Mouse (Mus musculus): ENCODE data around the gene Dpp7. TPM values are rescaled to one million over a fixed set of nuclear protein-coding genes. Genes with fewer than 3 reads are reported as not detected.
A peak's percentile ranks its signal among the peaks of the same experiment; 100 is the strongest.

The Dpp7 gene
- polyA plus RNA-seq, 1 experiment from 2014 or later = 23.7 TPM

DNA sequence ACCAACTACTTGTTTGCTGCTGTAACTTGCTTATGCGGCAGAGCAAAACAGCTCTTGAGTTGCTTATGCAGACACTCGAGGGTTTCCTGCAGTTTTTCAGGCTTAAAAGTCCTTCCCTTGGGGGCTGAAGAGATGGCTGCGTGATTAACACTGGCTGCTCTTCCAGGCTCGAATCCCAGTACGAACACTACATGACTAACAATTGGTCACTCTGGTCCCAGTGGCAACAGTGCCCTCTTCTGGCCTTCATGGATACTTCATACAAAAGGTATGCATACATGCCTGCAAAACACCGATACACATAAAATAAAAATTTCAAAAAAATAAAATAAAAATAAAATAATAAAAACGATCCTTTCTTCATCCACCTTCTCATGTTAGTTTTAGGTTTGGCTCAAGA lies 27.7 kb downstream of the Dpp7 start:
- 37% methylated on average over 7 of the region's 7 CpGs for WGBS
- no peaks in the 10 kb centered on the region for H3K9me3 ChIP-seq
- no peak overlapping the region for H3K4me2 ChIP-seq (replicated peaks)
- peaks cover 8% of the 10 kb centered on the region; the same call in 1 of the 2 replicates for H3K27me3 ChIP-seq
- no peak for ATAC-seq
- H3K9ac ChIP-seq (replicated peaks) = no peak overlapping the region
- H3K36me3 ChIP-seq = no peaks in the 10 kb centered on the region
- no peak overlapping the region for H3K4me3 ChIP-seq (replicated peaks)
- peaks cover 13% of the 10 kb centered on the region for H3K4me1 ChIP-seq (replicated peaks)
- no peak overlapping the region for H3K27ac ChIP-seq

DNA sequence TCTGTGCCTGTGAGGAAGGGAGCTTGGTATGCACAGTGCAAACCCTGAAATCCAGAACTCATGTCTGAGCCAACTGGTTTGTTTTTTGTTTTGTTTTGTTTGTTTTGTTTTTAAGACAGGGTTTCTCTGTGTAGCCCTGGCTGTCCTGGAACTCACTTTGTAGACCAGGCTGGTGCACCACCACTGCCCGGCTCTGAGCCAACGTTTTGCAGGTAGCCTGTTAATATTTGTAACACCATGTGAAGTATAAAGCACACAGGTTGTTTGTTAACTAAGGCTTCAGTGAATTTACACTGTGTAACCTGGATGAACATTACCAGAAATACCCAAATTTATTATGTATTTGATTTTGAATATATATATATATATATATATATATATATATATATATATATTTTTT lies 30.1 kb downstream of the Dpp7 start:
- 78% methylated on average over 2 of the region's 2 CpGs for WGBS
- H3K36me3 ChIP-seq = no peaks in the 10 kb centered on the region
- H3K27ac ChIP-seq = no peak overlapping the region
- H3K4me1 ChIP-seq (replicated peaks) = peaks cover under 1% of the 10 kb centered on the region
- no peak overlapping the region for H3K9ac ChIP-seq (replicated peaks)
- no peak overlapping the region for H3K4me2 ChIP-seq (replicated peaks)
- H3K4me3 ChIP-seq (replicated peaks) = no peak overlapping the region
- H3K9me3 ChIP-seq = no peaks in the 10 kb centered on the region
- no peak for ATAC-seq
- H3K27me3 ChIP-seq = peaks cover 21% of the 10 kb centered on the region

DNA sequence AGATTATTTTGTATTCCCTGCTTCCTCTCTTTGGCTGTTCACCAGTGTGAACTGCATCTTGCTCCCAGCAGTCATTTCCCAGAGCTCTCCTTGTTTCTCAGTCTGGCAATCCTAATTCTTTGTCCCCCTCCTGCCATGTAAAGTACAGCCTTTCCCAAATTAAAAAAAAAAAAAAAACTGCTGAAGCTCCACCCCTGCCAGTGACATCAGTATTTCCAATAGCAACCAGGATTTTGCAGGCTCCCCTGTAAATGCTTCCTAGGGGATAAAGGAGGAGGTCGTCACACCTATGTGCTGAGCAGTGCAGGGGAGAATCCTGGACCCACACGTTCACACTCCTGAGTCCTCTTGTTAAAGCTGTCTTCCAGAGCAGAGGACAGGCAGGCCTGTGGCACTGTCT lies 36.1 kb downstream of the Dpp7 start:
- H3K4me2 ChIP-seq (replicated peaks) = no peak overlapping the region
- H3K9ac ChIP-seq (replicated peaks) = no peak overlapping the region
- H3K36me3 ChIP-seq = no peaks in the 10 kb centered on the region
- WGBS = 45% methylated on average over 2 of the region's 2 CpGs
- H3K27me3 ChIP-seq = peaks cover 75% of the 10 kb centered on the region
- ATAC-seq = no peak
- no peak overlapping the region for H3K27ac ChIP-seq
- peaks cover 20% of the 10 kb centered on the region for H3K4me1 ChIP-seq (replicated peaks)
- H3K4me3 ChIP-seq (replicated peaks) = no peak overlapping the region
- H3K9me3 ChIP-seq = no peaks in the 10 kb centered on the region

DNA sequence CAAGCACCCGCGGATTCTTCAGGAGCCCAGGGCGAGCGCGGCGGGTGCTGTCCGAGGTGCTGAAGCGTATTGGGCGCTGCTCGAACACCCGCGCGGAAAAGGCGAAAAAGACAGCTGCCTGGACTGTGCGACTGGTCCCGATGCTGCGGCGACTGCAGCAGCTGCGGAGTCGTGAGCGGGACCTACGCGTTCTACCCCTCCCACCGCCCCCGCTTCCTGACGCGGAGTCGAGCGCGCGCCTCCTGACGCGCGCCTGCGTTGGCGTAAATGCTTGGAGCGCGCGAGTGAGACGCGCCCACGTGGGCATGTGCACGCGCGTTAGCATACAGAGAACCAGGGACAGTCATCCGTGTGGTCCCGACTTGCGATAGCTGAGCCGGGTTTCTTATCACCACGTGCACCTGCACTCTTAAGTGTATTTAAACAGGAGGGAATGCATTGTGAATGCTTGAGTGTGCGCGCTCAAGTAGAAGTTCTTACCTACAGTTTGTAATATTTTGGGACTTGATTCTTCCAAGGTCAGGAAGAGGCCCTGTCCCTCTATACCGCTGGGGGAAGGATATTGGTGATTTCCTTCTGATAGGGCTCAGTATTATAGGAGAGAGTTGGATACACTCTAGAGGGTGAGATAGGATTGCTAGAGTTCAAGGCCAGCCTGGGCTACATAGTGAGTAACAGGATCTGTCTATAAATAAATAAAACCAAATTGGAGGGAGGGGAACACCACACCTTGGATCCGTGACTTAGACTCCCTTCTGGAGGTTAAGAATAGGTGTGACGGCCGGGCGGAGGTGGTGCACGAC lies 37.0 kb downstream of the Dpp7 start, which contains the start of gene Grin1:
Gene Grin1, minus strand, starts transcription at position 217 of the 803 bp plus-strand sequence.
- ATAC-seq = peak; percentile 85
- H3K4me2 ChIP-seq (replicated peaks) = peak within 1 kb of the TSS; percentile 69
- 9% methylated on average over 57 of the region's 58 CpGs for WGBS
- H3K27ac ChIP-seq = peak within 1 kb of the TSS; percentile 70
- H3K9me3 ChIP-seq = no peaks in the 10 kb centered on the region
- H3K4me1 ChIP-seq (replicated peaks) = peaks cover 20% of the 10 kb centered on the region
- peaks cover 79% of the 10 kb centered on the region for H3K27me3 ChIP-seq
- H3K36me3 ChIP-seq = no peaks in the 10 kb centered on the region
- H3K4me3 ChIP-seq (replicated peaks) = peak within 1 kb of the TSS; percentile 55
- peak within 1 kb of the TSS; percentile 69 for H3K9ac ChIP-seq (replicated peaks)

DNA sequence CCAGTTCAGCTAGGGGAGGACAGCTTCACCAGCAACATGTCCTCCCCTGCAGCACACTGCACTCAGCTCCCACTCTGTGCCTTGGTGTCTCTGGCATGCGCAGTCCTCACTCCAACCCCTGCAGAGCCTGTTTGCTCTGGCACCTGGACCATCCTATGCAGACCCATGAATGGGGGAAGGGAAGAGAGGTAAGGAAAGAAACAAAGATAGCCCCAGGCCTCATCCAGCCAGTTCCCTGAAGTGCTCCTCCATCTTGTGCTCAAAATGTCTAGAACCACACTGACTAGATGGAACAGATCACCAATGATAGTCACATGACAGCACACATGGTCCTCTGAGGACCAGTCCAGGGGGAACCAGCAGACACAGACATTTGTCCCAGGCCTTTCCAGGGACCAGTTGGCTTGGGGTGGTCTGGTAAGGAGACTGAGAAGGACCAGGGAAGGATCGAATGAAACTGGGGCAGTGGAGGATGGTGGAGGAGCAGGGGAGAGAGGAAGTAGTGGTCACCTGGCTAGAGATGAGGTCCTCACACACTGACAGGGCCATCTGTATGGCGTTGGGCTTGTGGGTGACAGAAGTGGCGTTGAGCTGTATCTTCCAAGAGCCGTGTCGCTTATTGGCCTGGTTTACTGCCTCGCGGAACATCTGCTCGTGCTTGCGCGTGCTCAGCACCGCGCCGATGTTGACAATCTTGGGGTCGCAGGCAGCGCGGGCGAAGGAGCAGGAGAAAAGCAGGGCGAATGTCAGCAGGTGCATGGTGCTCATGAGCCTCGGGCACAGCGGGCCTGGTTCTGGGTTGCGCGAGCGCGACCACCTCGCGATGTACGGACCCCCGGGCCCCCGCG lies 37.8 kb downstream of the Dpp7 start:
- Histone ChIP-seq H3K4me1 (replicated peaks) (peaks cover 20% of the 10 kb centered on the region), H3K9me3 (no peaks in the 10 kb centered on the region), H3K4me2 (replicated peaks) (peak overlapping the region; percentile 69), H3K27ac (peak overlapping the region; percentile 70), H3K4me3 (replicated peaks) (peak overlapping the region; percentile 55), H3K36me3 (peaks cover 1% of the 10 kb centered on the region; the same call in 1 of the 2 replicates), H3K9ac (replicated peaks) (peak overlapping the region; percentile 69), H3K27me3 (peaks cover 87% of the 10 kb centered on the region)
- ATAC-seq = peak; percentile 72
- 7% methylated on average over 31 of the region's 31 CpGs for WGBS

DNA sequence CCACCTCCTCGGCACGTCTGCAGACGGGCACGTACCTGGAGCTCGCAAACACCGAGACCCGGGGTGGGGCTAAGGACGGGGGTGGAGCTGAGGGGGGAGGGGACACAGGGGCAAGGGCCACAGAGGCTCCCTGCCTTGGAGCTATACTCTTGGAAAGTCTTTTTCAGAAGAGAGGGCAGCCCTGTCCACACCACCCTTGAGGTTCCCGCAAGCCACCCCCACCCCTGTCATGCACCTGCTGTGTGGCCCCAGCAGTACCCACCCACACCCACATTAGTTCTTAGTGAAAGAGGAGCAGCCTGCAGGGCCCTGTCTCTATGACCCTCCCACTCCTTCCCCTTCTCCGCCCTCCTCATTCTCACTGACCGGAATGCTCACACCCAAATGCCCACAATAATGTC lies 44.7 kb downstream of the Dpp7 start:
- H3K36me3 ChIP-seq = peaks cover 17% of the 10 kb centered on the region
- H3K9me3 ChIP-seq = no peaks in the 10 kb centered on the region
- WGBS = 8% methylated on average over 11 of the region's 11 CpGs
- H3K4me1 ChIP-seq (replicated peaks) = no peaks in the 10 kb centered on the region
- no peak overlapping the region for H3K27ac ChIP-seq
- no peak for ATAC-seq
- no peak overlapping the region for H3K4me2 ChIP-seq (replicated peaks)
- peaks cover 98% of the 10 kb centered on the region for H3K27me3 ChIP-seq
- H3K9ac ChIP-seq (replicated peaks) = no peak overlapping the region
- H3K4me3 ChIP-seq (replicated peaks) = no peak overlapping the region

DNA sequence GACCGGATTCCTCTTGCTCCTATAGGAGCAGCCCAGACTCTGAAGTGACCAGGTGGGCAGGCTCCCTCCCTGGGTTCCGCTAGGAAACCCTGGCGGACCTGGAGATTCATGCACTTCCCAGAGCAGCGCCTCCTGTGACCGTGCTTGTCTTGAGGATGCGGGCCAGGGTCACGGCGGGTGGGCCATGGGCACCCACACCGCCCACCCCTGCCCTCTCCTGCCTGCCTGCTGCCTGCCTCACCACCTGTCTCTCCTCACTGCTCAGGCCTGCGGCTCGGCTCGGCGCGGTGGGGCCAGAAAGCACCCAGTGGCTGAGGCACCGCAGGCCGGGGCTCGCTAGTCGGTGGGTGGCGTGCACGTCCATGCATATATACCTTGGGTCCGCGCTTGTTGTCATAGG lies 45.2 kb downstream of the Dpp7 start:
- WGBS = 3% methylated on average over 22 of the region's 22 CpGs
- H3K4me1 ChIP-seq (replicated peaks) = no peaks in the 10 kb centered on the region
- H3K36me3 ChIP-seq = peaks cover 17% of the 10 kb centered on the region
- H3K9me3 ChIP-seq = no peaks in the 10 kb centered on the region
- H3K4me3 ChIP-seq (replicated peaks) = no peak overlapping the region
- H3K4me2 ChIP-seq (replicated peaks) = no peak overlapping the region
- no peak overlapping the region for H3K9ac ChIP-seq (replicated peaks)
- H3K27ac ChIP-seq = no peak overlapping the region
- H3K27me3 ChIP-seq = peaks cover 98% of the 10 kb centered on the region
- no peak for ATAC-seq

DNA sequence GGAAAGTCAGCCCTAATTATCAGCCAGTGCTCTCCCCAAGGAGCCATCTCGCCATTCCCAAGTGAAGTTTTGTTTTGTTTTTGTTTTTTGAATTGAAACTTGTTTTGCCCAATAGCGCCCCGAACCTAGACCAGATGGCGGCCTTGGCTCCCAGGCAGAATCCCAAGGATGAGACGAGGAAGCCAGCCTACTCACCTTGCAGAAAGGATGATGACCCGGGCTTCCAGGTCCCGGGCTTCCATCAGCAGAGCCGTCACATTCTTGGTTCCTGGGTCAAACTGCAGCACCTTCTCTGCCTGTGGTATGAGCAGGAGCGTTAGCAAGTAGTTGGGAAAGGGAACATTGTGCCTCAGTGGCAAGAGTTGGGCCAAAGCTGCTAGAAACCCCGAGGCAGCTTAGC lies 46.0 kb downstream of the Dpp7 start:
- no peak overlapping the region for H3K27ac ChIP-seq
- no peak overlapping the region for H3K9ac ChIP-seq (replicated peaks)
- H3K4me2 ChIP-seq (replicated peaks) = no peak overlapping the region
- no peaks in the 10 kb centered on the region for H3K9me3 ChIP-seq
- H3K4me1 ChIP-seq (replicated peaks) = peaks cover 5% of the 10 kb centered on the region; the same call in 1 of the 2 replicates
- peaks cover 17% of the 10 kb centered on the region for H3K36me3 ChIP-seq
- no peak for ATAC-seq
- WGBS = 58% methylated on average over 10 of the region's 10 CpGs
- H3K4me3 ChIP-seq (replicated peaks) = no peak overlapping the region
- H3K27me3 ChIP-seq = peaks cover 99% of the 10 kb centered on the region

DNA sequence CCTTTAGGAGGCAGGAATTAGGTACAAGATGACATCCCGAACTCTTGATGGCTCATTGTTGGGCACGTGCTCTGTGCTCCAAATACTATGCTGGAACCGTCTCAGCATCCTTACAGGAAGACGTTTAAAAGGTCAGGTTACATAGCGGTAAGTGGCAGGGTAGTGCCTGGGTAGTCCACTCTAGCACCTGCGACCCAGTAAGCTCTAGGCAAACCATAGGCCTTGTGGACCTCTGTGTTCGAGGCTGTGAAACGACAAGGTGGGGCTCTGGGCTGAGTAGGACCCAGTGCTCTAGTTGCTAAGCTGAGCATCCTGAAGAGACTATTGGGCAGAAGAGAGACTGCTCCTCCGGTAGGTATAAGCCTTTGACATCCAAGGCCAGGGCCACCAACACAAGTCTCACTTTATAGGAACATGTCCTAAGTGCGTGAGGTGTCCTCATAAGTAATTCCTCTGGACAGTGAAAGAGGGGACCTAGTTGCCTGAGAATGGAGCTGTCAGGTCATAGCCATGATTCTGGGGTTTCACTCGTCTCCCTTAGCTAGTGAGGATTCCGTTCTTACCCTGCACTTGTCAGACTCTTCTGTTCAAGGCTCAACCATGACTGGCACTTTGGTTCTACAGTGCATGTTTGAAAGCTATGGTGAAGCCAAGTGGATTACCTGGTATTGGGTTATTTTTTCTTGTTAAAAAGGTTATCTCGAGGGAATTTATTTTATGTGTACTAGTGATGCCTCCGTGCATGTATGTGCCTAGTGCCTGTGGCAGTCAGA lies 50.4 kb downstream of the Dpp7 start:
- peak overlapping the region; percentile 79 for H3K4me2 ChIP-seq (replicated peaks)
- H3K27me3 ChIP-seq = peaks cover 82% of the 10 kb centered on the region
- no peak overlapping the region for H3K27ac ChIP-seq
- ATAC-seq = no peak; the same call in 1 of the 2 replicates
- peaks cover 6% of the 10 kb centered on the region; the same call in 1 of the 2 replicates for H3K36me3 ChIP-seq
- H3K4me3 ChIP-seq (replicated peaks) = peak overlapping the region; percentile 49
- no peaks in the 10 kb centered on the region for H3K9me3 ChIP-seq
- peaks cover 16% of the 10 kb centered on the region for H3K4me1 ChIP-seq (replicated peaks)
- 48% methylated on average over 14 of the region's 14 CpGs for WGBS
- peak overlapping the region; percentile 70 for H3K9ac ChIP-seq (replicated peaks)

DNA sequence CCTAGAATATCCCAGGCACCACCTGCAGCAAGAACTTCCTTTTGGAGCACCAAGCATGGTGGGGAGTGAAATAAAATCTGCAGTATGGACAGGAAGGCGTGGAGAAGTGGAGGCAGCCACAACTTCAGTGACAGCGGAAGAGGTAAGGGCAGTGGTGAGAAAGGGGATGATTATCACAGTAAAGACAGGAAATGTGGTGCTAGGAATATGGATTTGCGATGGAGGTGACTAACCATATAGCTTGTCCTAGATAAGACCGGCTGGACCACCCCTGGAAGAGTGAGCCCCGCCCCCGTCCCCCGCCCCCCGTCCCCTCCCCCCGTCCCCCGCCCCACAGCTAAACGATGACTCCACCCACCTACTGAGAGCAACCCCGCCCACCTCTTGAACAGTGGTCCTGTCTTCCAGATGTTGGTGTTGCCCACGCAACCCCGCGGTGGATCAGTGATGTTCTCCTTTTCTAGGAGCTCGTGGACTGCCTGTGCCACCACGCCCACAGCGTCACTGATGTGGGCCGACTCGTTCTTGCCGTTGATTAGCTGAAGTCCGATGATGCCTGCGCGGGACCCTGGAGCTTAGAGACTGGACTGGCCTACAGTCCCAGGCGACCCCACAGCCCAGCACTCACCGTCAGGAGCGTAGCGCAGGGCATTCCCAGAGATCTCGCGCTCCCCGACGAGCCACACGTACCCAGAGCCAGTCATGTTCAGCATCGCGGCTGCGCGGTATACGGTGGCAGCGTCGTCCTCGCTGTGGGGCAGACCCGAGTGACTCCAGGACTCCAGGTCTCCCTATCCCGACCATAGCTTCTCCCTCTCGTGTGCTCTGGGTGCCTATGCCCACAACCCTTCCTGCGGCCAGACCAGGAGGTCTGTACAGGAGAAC lies 51.3 kb downstream of the Dpp7 start:
- peak; percentile 94 for ATAC-seq
- WGBS = 2% methylated on average over 44 of the region's 45 CpGs
- Histone ChIP-seq H3K9me3 (no peaks in the 10 kb centered on the region), H3K4me2 (replicated peaks) (peak overlapping the region; percentile 79), H3K4me3 (replicated peaks) (peak overlapping the region; percentile 49), H3K36me3 (no peaks in the 10 kb centered on the region; the same call in 1 of the 2 replicates), H3K4me1 (replicated peaks) (peaks cover 16% of the 10 kb centered on the region), H3K27ac (peak overlapping the region; percentile 65), H3K9ac (replicated peaks) (peak overlapping the region; percentile 70), H3K27me3 (peaks cover 73% of the 10 kb centered on the region)

Data from midbrain, embryonic 13.5 days (tissue).